Mouse (Mus musculus): ENCODE results near the gene Ets1. TPM values are rescaled to one million over a fixed set of nuclear protein-coding genes. Genes with fewer than 3 reads are reported as not detected.

Ets1 gene
- total and polyA plus RNA-seq, 3 experiments: 10.0 to 23.5 (median 19.8) TPM

DNA sequence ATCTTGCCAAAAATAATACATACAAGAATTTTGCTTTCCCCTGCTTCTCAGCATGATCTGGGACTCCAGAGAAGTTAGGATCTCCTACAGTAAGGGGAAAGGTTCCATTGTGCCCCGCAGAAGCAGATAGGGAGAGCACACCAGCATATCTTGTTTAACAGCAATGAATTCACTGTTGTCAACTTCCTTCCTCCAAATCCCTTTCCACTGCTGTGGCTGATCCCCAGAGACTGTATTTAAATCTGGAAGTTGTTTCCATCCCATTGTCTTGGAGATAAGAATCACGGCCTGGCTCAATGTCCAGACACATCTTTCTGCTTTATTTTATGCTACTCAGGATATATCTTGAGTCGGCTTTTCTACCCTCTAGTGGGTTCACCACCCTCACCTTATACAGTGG lies 37.9 kb downstream of the Ets1 start:
- H3K36me3 ChIP-seq (replicated peaks in 1 of 2; ENCODE audit: control insufficient read depth in 1 of 2, insufficient read depth in 1 of 2, low read length in 1 of 2): no peaks in the 10 kb centered on the region
- H3K4me2 ChIP-seq (ENCODE audit: insufficient read depth, low read depth, poor library complexity, severe bottlenecking): no peak overlapping the region
- no peak for TF ChIP-seq POLR2A (IDR thresholded peaks at IDR 0.05; ENCODE audit: low read depth, low read length)
- no peak for TF ChIP-seq POLR2AphosphoS2 (IDR thresholded peaks at IDR 0.05; ENCODE audit: low read depth, low read length)
- no peak for TF ChIP-seq TCF12 (IDR thresholded peaks at IDR 0.05; ENCODE audit: low read depth, low read length)
- TF ChIP-seq SMC3 (IDR thresholded peaks at IDR 0.05; ENCODE audit: low read depth, low read length): no peak
- no peak for TF ChIP-seq USF1 (IDR thresholded peaks at IDR 0.05; ENCODE audit: low read depth, low read length)
- no peak for TF ChIP-seq E2F4 (IDR thresholded peaks at IDR 0.05; ENCODE audit: insufficient replicate concordance, low read depth, low read length)
- TF ChIP-seq CTCF (conservative IDR thresholded peaks at IDR 0.05 in 1 of 2, IDR thresholded peaks at IDR 0.05 in 1 of 2; ENCODE audit: low read depth in 2 of 2, low read length in 2 of 2): no peak
- no peak for TF ChIP-seq ZNF384 (IDR thresholded peaks at IDR 0.05; ENCODE audit: low read depth, low read length)
- TF ChIP-seq ELF1 (IDR thresholded peaks at IDR 0.05; ENCODE audit: low read depth, low read length): no peak
- no peak for TF ChIP-seq RCOR1 (conservative IDR thresholded peaks at IDR 0.05; ENCODE audit: low read depth, low read length)
- no peak for TF ChIP-seq MAX (IDR thresholded peaks at IDR 0.05; ENCODE audit: low read length)
- no peak for TF ChIP-seq PAX5 (IDR thresholded peaks at IDR 0.05; ENCODE audit: low read length)
- in situ Hi-C loops (cut with MboI; ENCODE audit: low pct_ligation_motif_present, low pct_unique_long_range_greater_than_20kb, low sequenced_read_pairs) (no loop called here), dilution Hi-C loops (cut with MboI; ENCODE audit: extremely low pct_ligation_motif_present, extremely low pct_unique_long_range_greater_than_20kb, low sequenced_read_pairs) (no loop called here)
- no peak overlapping the region for H3K27ac ChIP-seq (ENCODE audit: insufficient read depth, low read depth)
- H3K4me3 ChIP-seq (replicated peaks in 1 of 3; ENCODE audit: low read depth in 2 of 3, low read length in 2 of 3, poor library complexity in 1 of 3): no peak overlapping the region
- no peaks in the 10 kb centered on the region for H3K9me3 ChIP-seq (replicated peaks; ENCODE audit: low read length)
- H3K9ac ChIP-seq (ENCODE audit: insufficient read depth, low read depth): no peak overlapping the region
- H3K27me3 ChIP-seq (replicated peaks): peaks cover 1% of the 10 kb centered on the region
- no peak for DNase-seq (ENCODE audit: extremely low read depth)
- H3K79me2 ChIP-seq (replicated peaks; ENCODE audit: control insufficient read depth, extremely low read depth, insufficient read depth, poor library complexity, severe bottlenecking): no peaks in the 10 kb centered on the region
- peaks cover 8 to 83% of the 10 kb centered on the region in 2 experiments; a peak in 3 of 4 replicates for H3K4me1 ChIP-seq (ENCODE audit: control insufficient read depth in 1 of 2, insufficient read depth in 2 of 2)

DNA sequence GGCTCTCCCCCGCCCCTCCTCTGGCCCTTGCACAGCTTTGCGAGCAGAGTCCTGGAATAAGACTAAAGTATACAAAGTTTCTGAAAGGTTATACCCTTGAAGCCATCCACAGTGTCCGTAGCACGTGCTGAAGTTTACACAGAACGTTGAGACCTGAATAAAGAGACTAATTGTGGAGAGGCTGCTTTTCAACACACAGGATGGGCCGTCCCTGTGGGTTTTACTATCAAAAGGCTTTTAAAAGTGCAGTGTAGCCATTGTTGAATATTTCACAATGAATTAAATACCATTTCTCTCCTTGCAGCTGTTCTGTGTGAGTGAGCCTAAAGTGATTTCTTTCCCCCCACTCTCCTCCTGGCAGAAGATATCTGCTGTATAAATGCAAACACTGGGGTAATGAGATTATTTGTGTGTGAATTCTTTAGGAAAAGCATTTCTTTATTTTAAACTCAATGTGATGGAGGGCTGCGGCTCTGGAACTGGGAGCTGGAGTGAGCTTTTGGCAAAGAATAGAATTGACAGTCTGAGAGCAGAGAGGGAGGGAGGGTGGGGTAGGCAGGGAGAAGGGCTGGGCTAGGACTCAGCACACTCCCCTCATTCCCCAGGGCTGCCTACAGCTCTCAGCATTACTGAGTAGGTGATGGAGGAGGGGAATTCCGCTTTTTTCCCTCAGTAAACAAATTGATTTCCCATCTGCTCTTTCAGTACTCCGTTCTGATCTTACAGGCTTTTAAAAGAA lies 39.8 kb downstream of the Ets1 start:
- H3K4me1 ChIP-seq (ENCODE audit: control insufficient read depth in 1 of 2, insufficient read depth in 2 of 2): peaks cover 12 to 90% of the 10 kb centered on the region in 2 experiments; a peak in 3 of 4 replicates
- dilution Hi-C loops (cut with MboI; ENCODE audit: extremely low pct_ligation_motif_present, extremely low pct_unique_long_range_greater_than_20kb, low sequenced_read_pairs) (no loop called here), in situ Hi-C loops (cut with MboI; ENCODE audit: low pct_ligation_motif_present, low pct_unique_long_range_greater_than_20kb, low sequenced_read_pairs) (no loop called here)
- H3K79me2 ChIP-seq (replicated peaks; ENCODE audit: control insufficient read depth, extremely low read depth, insufficient read depth, poor library complexity, severe bottlenecking): no peaks in the 10 kb centered on the region
- DNase-seq (ENCODE audit: extremely low read depth): peak; percentile 67
- TF ChIP-seq ZMIZ1 (IDR thresholded peaks at IDR 0.05; ENCODE audit: low read depth, low read length): no peak
- TF ChIP-seq PAX5 (IDR thresholded peaks at IDR 0.05; ENCODE audit: low read length): no peak
- no peak for TF ChIP-seq IRF4 (IDR thresholded peaks at IDR 0.05; ENCODE audit: low read depth, low read length)
- TF ChIP-seq ZKSCAN1 (IDR thresholded peaks at IDR 0.05; ENCODE audit: borderline replicate concordance, low read depth, low read length): no peak
- no peak for TF ChIP-seq ZNF384 (IDR thresholded peaks at IDR 0.05; ENCODE audit: low read depth, low read length)
- no peak for TF ChIP-seq JUND (conservative IDR thresholded peaks at IDR 0.05; ENCODE audit: low read depth, low read length)
- no peak for TF ChIP-seq JUN (IDR thresholded peaks at IDR 0.05; ENCODE audit: insufficient read depth, low read depth, low read length)
- no peak for TF ChIP-seq BHLHE40 (IDR thresholded peaks at IDR 0.05; ENCODE audit: low read depth, low read length)
- no peak for TF ChIP-seq UBTF (IDR thresholded peaks at IDR 0.05; ENCODE audit: low read depth, low read length)
- no peak for TF ChIP-seq CTCF (conservative IDR thresholded peaks at IDR 0.05 in 1 of 2, IDR thresholded peaks at IDR 0.05 in 1 of 2; ENCODE audit: low read depth in 2 of 2, low read length in 2 of 2)
- TF ChIP-seq EP300 (IDR thresholded peaks at IDR 0.05; ENCODE audit: low read length): no peak
- TF ChIP-seq SMC3 (IDR thresholded peaks at IDR 0.05; ENCODE audit: low read depth, low read length): no peak
- TF ChIP-seq POLR2A (IDR thresholded peaks at IDR 0.05; ENCODE audit: low read depth, low read length): no peak
- no peak for TF ChIP-seq CHD2 (IDR thresholded peaks at IDR 0.05; ENCODE audit: low read length)
- no peak for TF ChIP-seq RAD21 (IDR thresholded peaks at IDR 0.05; ENCODE audit: low read depth, low read length)
- TF ChIP-seq GABPA (IDR thresholded peaks at IDR 0.05; ENCODE audit: insufficient replicate concordance, low read depth, low read length): no peak
- no peak for TF ChIP-seq USF1 (IDR thresholded peaks at IDR 0.05; ENCODE audit: low read depth, low read length)
- no peak for TF ChIP-seq E2F4 (IDR thresholded peaks at IDR 0.05; ENCODE audit: insufficient replicate concordance, low read depth, low read length)
- TF ChIP-seq RCOR1 (conservative IDR thresholded peaks at IDR 0.05; ENCODE audit: low read depth, low read length): no peak
- TF ChIP-seq MAZ (IDR thresholded peaks at IDR 0.05; ENCODE audit: low read depth, low read length): no peak
- H3K9me3 ChIP-seq (replicated peaks; ENCODE audit: low read length): no peaks in the 10 kb centered on the region
- peak overlapping the region in 2 of 3 experiments; percentile 11 to 34 for H3K4me3 ChIP-seq (replicated peaks in 1 of 3; ENCODE audit: low read depth in 2 of 3, low read length in 2 of 3, poor library complexity in 1 of 3)
- H3K36me3 ChIP-seq (replicated peaks in 1 of 2; ENCODE audit: control insufficient read depth in 1 of 2, insufficient read depth in 1 of 2, low read length in 1 of 2): no peaks in the 10 kb centered on the region
- no peak overlapping the region for H3K27ac ChIP-seq (ENCODE audit: insufficient read depth, low read depth)
- H3K27me3 ChIP-seq (replicated peaks): peaks cover 1% of the 10 kb centered on the region
- peak overlapping the region; percentile 80 for H3K4me2 ChIP-seq (ENCODE audit: insufficient read depth, low read depth, poor library complexity, severe bottlenecking)
- no peak overlapping the region; the same call in 1 of the 2 replicates for H3K9ac ChIP-seq (ENCODE audit: insufficient read depth, low read depth)

All from CH12.LX (cell line).